Mouse (Mus musculus) kidney, adult 2 months (tissue): ENCODE results near the gene Gpr146.

ENCODE experiments used
- CTCF ChIP-seq: fragments of 200-500 bp; conservative IDR thresholded peaks from 2 replicates; pipeline ENCODE4 v1.5.1; 2011; ENCODE audit warnings: low read depth, mild to moderate bottlenecking, control low read depth, low read length, moderate library complexity, mixed read lengths; ENCODE audit not compliant: insufficient read depth, insufficient read length
- POLR2A ChIP-seq: fragments of 200-500 bp; IDR thresholded peaks from one replicate; pipeline ENCODE4 v1.6.1; 2011; ENCODE audit warnings: low read depth, low read length, control low read depth

GRCm38 (mm10) chr5:139427989-139428388, 50.5 kb downstream of the Gpr146 start:
- TF ChIP-seq CTCF (no peak), POLR2A (no peak)
